Comparison of ENCODE assay signal across 8 mouse cellular contexts in genomic region chr13:91129071-91129470, GRCm38 (mm10).
A peak's percentile ranks its signal among the peaks of the same experiment; 100 is the strongest.
DNase-seq lines count a peak whose midpoint lies in the region; ATAC-seq lines count a peak whose summit lies in the region.
"Had no signal": no experiment of that assay in that cellular context is flagged by ENCODE, and none has a peak within 500 bp of the region (broad histone marks: within the 10 kb centered on the region; RNA-seq: fewer than 3 reads in every experiment).

No protein-coding gene starts in this region.

- H3K4me2 ChIP-seq in forebrain, embryonic 14.5 days (ENCODE audit: low read length), result no peak overlapping the region
- no peak overlapping the region for H3K4me2 ChIP-seq in heart, embryonic 11.5 days
- H3K4me2 ChIP-seq: embryonic facial prominence, embryonic 12.5 days had no signal

- no peak overlapping the region for H3K4me3 ChIP-seq in forebrain, embryonic 14.5 days (ENCODE audit: low read depth, low read length)
- no peak overlapping the region for H3K4me3 ChIP-seq in heart, embryonic 11.5 days (ENCODE audit: low read depth, low read length)
- H3K4me3 ChIP-seq: embryonic facial prominence, embryonic 12.5 days had no signal

- peak; percentile 46 for DNase-seq in Muller cell, postnatal 12 days (ENCODE audit: inconsistent ontology term)
- peak; percentile 77 for DNase-seq in adrenal gland, adult 2 months
- peak; percentile 33 for DNase-seq in forebrain, embryonic 14.5 days (ENCODE audit: low spot score)
- peak; percentile 28 for DNase-seq in kidney, postnatal 14 days
- no peak for DNase-seq in urinary bladder, adult 2 months (ENCODE audit: low spot score)

- 0 out of 2 replicates have a peak overlapping the region, but pooled peaks have one; percentile 25 for H3K9ac ChIP-seq in forebrain, embryonic 14.5 days (ENCODE audit: low read length)
- no peak overlapping the region for H3K9ac ChIP-seq in heart, embryonic 11.5 days (ENCODE audit: low read depth, low read length)
- H3K9ac ChIP-seq: embryonic facial prominence, embryonic 12.5 days had no signal

- H3K36me3 ChIP-seq in forebrain, embryonic 14.5 days (ENCODE audit: control insufficient read depth, insufficient read depth, low read length), result no peaks in the 10 kb centered on the region
- no peaks in the 10 kb centered on the region for H3K36me3 ChIP-seq in heart, embryonic 11.5 days (ENCODE audit: control insufficient read depth, insufficient read depth, low read length)
- H3K36me3 ChIP-seq: embryonic facial prominence, embryonic 12.5 days had no signal

- peak; percentile 57 for ATAC-seq in forebrain, embryonic 14.5 days
- ATAC-seq in erythroid progenitor cell, adult 5-6 weeks (replicated peaks; ENCODE audit: low FRiP score, poor library complexity, severe bottlenecking), result no peak
- ATAC-seq in heart, embryonic 11.5 days (replicated peaks; ENCODE audit: insufficient number of reproducible peaks, low FRiP score, low TSS enrichment), result no peak

- 33% methylated on average over 7 of the region's 7 CpGs for WGBS in forebrain, embryonic 14.5 days
- 56% methylated on average over 7 of the region's 7 CpGs for WGBS in heart, embryonic 11.5 days (ENCODE audit: insufficient replicate concordance)

- peaks cover 8% of the 10 kb centered on the region for H3K4me1 ChIP-seq in forebrain, embryonic 14.5 days (ENCODE audit: control insufficient read depth, insufficient read depth, low read length)
- H3K4me1 ChIP-seq in heart, embryonic 11.5 days (ENCODE audit: control insufficient read depth, insufficient read depth, low read length), result peaks cover 4% of the 10 kb centered on the region; the same call in 1 of the 2 replicates

- no peaks in the 10 kb centered on the region for H3K9me3 ChIP-seq in forebrain, embryonic 14.5 days (replicated peaks; ENCODE audit: control insufficient read depth, low read length)
- no peaks in the 10 kb centered on the region for H3K9me3 ChIP-seq in heart, embryonic 11.5 days (replicated peaks; ENCODE audit: control insufficient read depth, low read length)
- H3K9me3 ChIP-seq: embryonic facial prominence, embryonic 12.5 days had no signal

- peak overlapping the region; percentile 35; the same call in 1 of the 2 replicates for H3K27ac ChIP-seq in forebrain, embryonic 14.5 days (ENCODE audit: low read depth, low read length)
- no peak overlapping the region for H3K27ac ChIP-seq in heart, embryonic 11.5 days (ENCODE audit: low read depth, low read length)
- H3K27ac ChIP-seq: embryonic facial prominence, embryonic 12.5 days had no signal

- H3K27me3 ChIP-seq in forebrain, embryonic 14.5 days (replicated peaks; ENCODE audit: control insufficient read depth, insufficient read depth, low read length), result no peaks in the 10 kb centered on the region
- no peaks in the 10 kb centered on the region for H3K27me3 ChIP-seq in heart, embryonic 11.5 days (ENCODE audit: control insufficient read depth, insufficient read depth, low read length)
- H3K27me3 ChIP-seq: embryonic facial prominence, embryonic 12.5 days had no signal
